Mouse (Mus musculus): ENCODE measurements around the gene Fam83f.
A peak's percentile ranks its signal among the peaks of the same experiment; 100 is the strongest.

Fam83f gene

DNA sequence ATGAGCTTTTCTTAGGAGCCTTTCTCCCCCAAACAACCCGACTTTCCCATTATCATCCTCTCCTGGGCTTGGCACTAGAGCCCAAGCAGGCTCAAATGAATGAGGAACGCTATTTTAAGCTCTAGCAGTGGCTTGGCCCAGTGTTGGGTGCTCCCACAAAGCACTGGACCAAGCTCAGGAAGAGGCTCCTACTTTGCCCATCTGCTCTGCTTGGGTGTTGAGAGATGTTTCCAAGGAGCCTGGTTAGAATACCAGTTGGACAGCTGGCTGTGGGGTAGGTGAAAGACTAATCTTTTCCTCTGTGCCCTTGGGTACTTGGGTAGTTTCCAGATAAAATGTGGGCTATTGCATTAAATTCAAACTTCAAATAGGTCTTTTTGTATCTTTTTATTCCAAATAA lies 1.2 kb downstream of the Fam83f start:
- DNase-seq: no peak

DNA sequence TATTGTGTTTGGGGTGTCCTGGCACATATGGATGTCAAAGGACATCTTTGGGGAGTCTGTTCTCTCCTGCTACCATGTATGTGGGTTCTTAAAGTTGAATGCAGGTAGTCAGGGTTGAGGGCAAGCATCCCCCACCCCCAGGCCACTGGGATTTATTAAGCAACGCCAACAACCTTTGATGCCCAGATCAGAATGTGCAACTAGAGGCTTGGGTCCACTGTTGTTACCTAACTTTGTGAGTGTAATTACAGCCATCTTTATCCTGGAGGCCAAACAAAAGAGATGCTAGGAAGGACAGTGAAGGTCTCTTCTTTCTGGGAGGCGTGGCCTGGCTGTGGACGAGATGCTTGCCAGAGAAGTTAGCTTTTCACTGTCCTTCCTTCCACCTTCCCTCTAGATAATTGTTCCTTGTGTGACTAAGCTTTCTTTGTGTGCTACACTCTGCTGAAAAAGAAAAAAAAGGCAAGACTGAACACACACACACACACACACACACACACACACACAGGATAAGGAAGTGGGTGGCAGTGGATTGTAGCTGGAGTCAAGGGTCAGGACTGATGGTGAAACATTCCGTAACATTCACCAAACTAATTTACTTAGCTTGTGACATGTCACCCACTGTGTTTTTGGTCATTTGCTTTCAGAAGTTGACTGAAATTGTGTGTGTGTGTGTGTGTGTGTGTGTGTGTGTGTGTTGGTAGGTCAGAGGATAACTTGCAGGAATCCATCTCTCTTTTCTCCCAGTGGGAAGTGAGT lies 1.9 kb downstream of the Fam83f start:
- DNase-seq: no peak

DNA sequence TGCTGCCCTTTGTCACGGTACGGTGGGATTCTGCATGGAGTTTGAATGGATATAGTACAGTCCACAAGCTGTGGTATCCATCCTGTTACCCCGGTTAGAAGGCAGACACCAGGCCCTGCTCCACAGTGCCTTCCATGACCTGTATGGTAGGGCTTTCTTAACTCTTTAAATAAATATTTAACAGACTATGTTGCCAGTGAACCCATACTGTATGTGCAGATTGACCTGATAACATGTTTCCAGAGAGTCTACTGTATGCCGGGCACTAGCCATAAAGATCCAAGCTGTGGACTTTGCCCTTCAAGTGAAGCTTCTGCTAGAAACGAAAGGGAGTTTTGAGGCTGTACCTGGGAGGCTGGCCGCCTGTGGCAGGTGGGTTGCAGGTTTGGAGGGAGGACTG lies 3.1 kb downstream of the Fam83f start:
- DNase-seq: peak; percentile 5

- DNase-seq: peak; percentile 72
Measured at GRCm38 (mm10) chr15:80679515-80680215, 8.0 kb downstream of the Fam83f start.

DNA sequence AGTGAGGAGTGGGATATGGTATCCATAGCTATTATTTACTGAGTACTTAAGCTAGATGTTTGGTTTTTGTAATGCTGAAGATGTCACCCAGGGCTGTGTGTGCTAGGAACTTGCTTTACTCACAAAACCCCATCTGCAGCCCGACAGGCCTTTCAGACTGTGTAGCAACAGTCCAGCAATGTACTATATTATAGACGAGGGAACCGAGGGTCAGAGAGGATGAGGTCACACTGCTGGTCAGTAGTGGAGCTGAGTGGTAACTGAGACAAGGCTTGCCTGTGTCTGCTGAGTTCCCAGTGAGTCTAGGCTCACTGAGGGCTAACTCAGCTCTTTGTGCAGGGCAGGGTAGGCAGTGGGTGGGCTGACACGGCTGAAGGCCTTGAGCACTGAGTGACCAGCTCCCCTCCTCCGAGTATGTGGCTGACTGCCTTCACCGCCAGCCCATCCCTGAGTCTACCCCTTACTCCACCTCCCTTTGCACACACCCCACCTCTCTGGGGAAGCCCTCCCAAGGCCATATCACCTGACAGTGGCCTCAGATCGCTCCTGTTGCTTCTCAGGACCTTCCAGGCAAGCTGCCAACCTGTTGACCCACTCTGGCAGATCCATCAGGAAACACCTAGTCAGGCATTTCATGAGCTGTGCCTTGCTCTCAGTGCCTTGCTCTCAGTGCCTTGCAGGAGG lies 8.8 kb downstream of the Fam83f start:
- DNase-seq: peak; percentile 65

DNA sequence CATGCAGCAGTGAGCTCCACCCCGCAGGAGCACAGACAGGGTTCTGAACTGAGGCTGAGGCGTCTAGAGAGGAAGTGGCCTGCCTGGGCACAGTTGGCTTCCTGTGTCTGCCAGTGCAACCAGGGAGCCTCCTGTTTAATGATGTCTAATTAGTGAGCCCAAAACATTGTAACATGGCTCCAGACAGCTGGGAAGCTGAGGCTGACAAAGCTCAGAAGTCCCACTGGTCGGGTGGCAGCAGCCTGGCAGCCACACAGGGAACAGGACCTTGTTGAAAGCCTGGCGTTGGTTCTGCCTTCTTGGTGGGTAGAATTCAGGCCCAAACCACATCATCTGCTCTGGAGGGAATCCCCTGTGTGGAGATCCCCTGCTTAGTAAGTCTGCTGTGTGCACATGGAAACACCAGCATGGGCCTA lies 9.8 kb downstream of the Fam83f start:
- no peak for DNase-seq

DNA sequence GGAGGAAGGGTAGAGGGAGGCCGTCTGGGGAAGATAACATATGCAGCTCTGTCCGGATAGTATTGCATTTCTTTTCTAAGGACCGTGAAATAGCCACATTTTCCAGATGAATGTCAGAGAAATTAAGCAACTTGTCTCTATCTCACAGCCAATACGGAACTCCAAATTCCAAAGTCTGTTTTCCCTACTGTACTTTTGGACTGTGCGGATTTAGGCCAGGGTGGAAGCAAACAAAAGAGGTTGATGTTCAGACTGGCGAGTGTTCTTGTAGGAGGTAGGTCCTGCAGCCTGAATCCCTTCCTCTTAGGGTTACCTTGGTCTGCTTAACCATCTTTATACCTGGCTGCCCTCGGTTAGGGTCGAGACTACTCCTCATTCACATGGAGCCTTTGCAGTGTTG lies 10.7 kb downstream of the Fam83f start:
- peak; percentile 42 for DNase-seq

GRCm38 (mm10) chr15:80683151-80683550 lies 11.5 kb downstream of the Fam83f start:
- peak; percentile 22 for DNase-seq

DNA sequence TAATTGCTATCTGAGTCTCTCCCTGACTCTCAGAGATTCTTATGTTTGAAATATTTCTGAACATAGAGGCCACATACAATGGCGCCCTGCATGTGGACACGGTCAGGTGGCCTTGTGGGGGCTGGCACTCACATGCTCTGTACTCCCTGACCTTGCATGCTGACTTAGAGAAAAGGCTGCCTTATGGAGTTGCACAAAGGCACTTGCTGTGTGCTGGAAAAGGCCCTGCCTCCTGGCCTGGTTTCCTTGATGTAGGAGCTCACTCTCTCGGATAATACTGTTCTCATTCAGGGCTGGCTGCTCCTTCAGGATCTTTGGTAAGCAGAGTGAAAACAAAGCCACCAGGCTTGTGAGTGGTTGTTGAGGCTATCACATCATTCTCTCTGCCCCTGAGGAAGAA lies 12.3 kb downstream of the Fam83f start:
- DNase-seq: peak; percentile 17

GRCm38 (mm10) chr15:80684786-80685602 lies 13.3 kb downstream of the Fam83f start:
- no peak for DNase-seq

GRCm38 (mm10) chr15:80685603-80685895 lies 13.9 kb downstream of the Fam83f start:
- DNase-seq: no peak

DNA sequence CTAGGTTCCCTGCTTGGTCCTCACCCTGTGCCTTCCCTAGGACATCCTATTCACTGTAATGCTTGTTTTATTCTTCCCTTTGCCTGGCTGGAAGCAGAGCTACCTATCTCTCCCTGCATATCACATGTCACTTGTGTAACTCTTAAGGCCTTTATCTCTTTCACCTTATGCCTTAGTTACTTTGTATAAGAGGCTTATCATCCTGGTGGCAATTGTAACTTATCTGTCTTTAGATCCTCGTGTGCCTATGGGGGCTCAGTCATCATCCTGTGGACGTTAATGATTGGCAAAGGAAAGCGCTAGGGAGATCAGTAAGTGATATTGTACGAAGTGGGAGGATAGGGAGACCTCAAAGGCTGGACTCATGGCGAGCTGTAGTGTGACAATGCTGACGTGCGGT lies 16.9 kb downstream of the Fam83f start:
- no peak for DNase-seq

DNA sequence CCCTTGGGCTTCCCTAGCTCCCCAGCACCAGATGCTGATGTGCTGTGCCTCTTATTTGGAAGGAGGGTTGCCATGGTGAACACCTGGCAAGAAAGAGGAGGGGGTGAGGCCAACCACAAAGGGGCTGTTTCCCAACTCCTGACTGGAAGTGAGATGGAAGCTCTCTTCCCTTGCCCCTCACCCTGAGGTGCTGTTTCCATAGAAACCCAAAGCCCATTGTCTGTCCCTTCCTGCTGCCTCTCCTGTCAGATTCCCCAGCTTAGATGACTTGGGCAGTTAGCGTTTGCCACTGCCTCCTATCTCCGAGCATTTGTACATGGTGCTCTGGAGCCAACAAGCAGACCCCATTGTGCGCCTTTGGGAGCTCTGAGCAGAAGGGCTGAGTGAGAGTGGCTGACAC lies 21.8 kb downstream of the Fam83f start:
- DNase-seq: no peak

GRCm38 (mm10) chr15:80694125-80694910 lies 22.7 kb downstream of the Fam83f start:
- DNase-seq: peak; percentile 68

DNA sequence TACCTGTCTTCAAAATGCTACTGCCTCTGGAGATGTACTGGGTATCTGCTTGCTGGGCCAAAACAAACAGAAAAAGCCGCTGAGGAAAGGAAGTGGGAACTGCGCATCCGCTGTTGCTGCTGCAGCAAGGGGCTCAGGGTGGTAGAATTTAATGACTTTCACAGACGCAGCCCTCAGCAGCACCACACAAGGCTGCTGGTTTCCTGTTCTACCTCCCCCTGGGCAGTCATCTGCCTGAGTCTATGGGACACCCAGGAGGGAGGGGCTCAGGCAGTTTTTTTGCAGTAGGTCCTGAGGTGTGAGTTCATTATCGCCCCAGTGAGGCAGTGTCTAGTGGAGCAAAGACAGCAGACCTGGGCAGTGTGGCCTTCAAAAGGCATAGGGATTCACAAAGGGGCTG lies 25.9 kb downstream of the Fam83f start:
- DNase-seq: no peak

- DNase-seq: no peak
Measured at GRCm38 (mm10) chr15:80701481-80702257, 30.0 kb downstream of the Fam83f start.

DNA sequence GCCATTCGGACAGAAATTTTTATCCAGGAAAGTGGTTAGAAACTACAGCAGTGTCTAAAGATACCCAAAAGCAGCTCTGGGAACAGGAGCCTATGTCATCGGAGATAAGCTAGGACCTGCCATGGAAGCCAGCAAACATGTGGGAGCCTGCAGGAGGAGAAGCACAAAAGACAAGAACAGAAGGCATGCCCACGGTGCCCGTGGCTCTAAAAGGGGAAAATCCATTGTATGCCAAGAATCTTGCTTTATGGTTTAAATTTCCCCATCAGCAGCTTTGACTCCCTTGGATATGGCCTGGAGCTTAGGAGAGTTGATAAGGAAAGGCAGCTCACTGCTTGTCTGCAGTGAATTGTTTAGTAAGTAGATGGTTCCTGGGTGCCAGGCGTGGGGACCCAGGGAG lies 31.3 kb downstream of the Fam83f start:
- no peak for DNase-seq

- DNase-seq: no peak
Measured at GRCm38 (mm10) chr15:80703495-80703894, 31.8 kb downstream of the Fam83f start.

DNA sequence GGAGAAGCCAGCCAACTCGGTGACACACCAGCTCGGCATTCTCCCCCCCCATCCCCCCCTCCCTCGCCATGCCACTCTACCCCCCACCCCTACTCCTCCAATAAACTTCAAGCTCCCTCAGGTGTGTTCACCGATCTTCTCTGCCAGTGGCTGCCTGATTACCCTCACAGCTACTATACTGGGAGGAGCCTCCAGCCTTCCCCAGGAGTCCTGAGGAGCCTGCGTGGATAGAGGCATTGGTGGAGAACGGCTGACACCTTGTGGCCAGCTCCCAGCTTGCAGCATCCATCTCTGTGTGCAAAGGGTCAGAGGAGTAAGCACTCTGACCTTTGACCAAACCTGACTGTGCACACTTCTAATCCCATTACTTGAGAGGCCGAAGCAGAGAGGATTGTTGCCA lies 32.6 kb downstream of the Fam83f start:
- peak; percentile 89 for DNase-seq

- DNase-seq: peak; percentile 92
Measured at GRCm38 (mm10) chr15:80705828-80706549, 34.3 kb downstream of the Fam83f start.

DNA sequence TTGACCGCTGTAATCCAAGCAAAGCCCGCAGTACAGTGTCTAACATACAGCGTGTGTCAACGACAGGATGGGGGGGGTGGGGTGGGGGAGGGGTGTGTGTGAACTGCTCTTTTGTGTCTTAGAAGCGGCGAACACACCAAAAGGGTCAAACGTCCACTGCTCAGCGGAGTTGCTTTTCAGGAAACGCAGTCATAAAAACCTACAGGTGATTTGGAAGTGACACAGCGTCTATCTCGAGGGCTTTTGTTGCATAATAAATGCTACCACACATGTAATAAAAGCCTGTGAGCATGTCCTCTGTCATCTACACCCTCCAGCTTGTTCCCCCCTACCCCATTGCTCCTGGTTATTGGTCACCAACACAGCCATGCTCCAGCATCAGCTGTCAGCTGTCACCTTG lies 34.9 kb downstream of the Fam83f start:
- DNase-seq: no peak
